Mouse (Mus musculus) bone marrow, adult 2 months (tissue): ENCODE results near the gene Crxos.

Experiments
- CTCF ChIP-seq: fragments of 200-500 bp; IDR thresholded peaks from 2 replicates; pipeline ENCODE4 v1.5.1; 2011; ENCODE audit warnings: low read length, control low read depth; ENCODE audit not compliant: control insufficient read depth, insufficient read depth
- POLR2A ChIP-seq: fragments of 200-500 bp; IDR thresholded peaks from 2 replicates; pipeline ENCODE4 v1.6.1; 2011; ENCODE audit warnings: low read depth, mild to moderate bottlenecking, control low read depth, low read length, borderline replicate concordance; ENCODE audit not compliant: control insufficient read depth

DNA sequence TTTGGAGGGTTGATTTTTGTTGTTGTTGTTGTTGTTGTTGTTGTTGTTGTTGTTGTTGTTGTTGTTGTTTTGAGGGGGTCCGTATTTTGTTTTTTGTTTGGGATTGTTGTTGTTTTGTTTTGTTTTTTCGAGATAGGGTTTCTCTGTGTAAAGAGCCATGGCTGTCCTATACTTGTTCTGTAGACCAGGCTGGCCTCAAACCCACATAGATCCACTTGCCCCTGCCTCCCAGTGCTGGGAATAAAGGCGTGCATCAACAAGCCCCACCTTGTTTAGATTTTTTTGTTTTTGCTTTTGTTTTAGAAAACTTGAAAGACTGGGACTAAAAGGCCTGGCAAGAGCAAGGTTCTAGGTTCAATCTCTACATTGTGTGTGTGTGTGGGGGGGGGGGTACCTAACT lies 586 bp upstream of the Crxos start:
- TF ChIP-seq CTCF = no peak
- TF ChIP-seq POLR2A = no peak
